Mouse (Mus musculus) thymus, adult 2 months (tissue): ENCODE measurements around the gene Actr5. TPM values are rescaled to one million over a fixed set of nuclear protein-coding genes. Genes with fewer than 3 reads are reported as not detected.

Experiments used
- DNase-seq: peaks from one replicate; pipeline ENCODE4 v3.0.0; 2021
- H3K27ac ChIP-seq: fragments of 200-500 bp; 2 replicates; pipeline ENCODE4 v1.5.1; 2012; ENCODE audit warnings: low read length, control low read depth; ENCODE audit not compliant: control insufficient read depth, insufficient read depth
- H3K27me3 ChIP-seq: fragments of 200-500 bp; 2 replicates; pipeline ENCODE4 v1.6.1; 2012; ENCODE audit warnings: mild to moderate bottlenecking, low read length, moderate library complexity, mixed read lengths; ENCODE audit not compliant: control insufficient read depth, insufficient read depth
- H3K36me3 ChIP-seq: fragments of 200-500 bp; 2 replicates; pipeline ENCODE4 v1.6.1; 2012; ENCODE audit warnings: mild to moderate bottlenecking, low read length, moderate library complexity; ENCODE audit not compliant: control insufficient read depth, insufficient read depth
- H3K4me1 ChIP-seq: fragments of 200-500 bp; replicated peaks from 2 replicates; pipeline ENCODE4 v1.6.1; 2012; ENCODE audit warnings: low read length; ENCODE audit not compliant: control insufficient read depth, insufficient read depth
- H3K4me3 ChIP-seq: fragments of 200-500 bp; 2 replicates; pipeline ENCODE4 v1.5.1; 2012; ENCODE audit warnings: mild to moderate bottlenecking, low read length, control low read depth, moderate library complexity; ENCODE audit not compliant: control insufficient read depth, insufficient read depth
- CTCF ChIP-seq: fragments of 200-500 bp; IDR thresholded peaks from 2 replicates; pipeline ENCODE4 v1.5.1; 2012; ENCODE audit warnings: mild to moderate bottlenecking, control low read depth, low read length, moderate library complexity, borderline replicate concordance; ENCODE audit not compliant: control insufficient read depth, poor library complexity, insufficient read depth; ENCODE audit errors: extremely low read depth
- POLR2A ChIP-seq: fragments of 200-500 bp; IDR thresholded peaks from 2 replicates; pipeline ENCODE4 v1.6.1; 2012; ENCODE audit warnings: mild to moderate bottlenecking, low read length, control low read depth, moderate library complexity; ENCODE audit not compliant: control insufficient read depth, poor library complexity, insufficient read depth; ENCODE audit errors: extremely low read depth
- WGBS: fragments of 180-500 bp; shearing (Covaris S2); methylation state at CpG from one replicate; pipeline ENCODE4 v1.1.7; 2018; 5-methylcytosine and 5-hydroxymethylcytosine counted together
- polyA plus RNA-seq: library from polyadenylated mRNA; depleted of rRNA; stranded (reverse); fragments of >200 nt; gene quantifications from 2 replicates; pipeline ENCODE4 v1.2.3, GENCODE M21; 2012

The Actr5 gene
- polyA plus RNA-seq, 1 experiment = 24.8 TPM

DNA sequence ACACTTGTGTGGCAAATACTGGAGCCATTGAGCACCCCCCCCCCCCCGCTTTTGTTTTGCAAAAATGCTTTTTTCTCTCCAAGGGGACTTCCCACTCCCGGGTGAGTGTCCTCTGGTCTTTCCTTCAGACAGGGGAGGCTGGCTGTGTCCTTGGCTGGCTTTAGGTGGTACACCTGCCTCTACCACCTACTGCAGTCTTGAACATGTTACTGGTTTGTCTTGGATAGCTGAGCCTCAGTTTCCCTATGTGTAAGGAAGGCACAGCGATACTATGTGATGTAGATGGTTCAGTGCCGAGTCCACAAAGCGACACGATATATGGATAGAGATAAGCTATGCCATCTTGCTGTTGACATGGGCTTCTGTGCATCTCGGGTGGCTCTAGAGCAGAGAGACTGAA lies 50.1 kb downstream of the Actr5 start:
- no peak for DNase-seq
- no peak for TF ChIP-seq POLR2A
- no peak for TF ChIP-seq CTCF
- Histone ChIP-seq H3K27me3 (no peaks in the 10 kb centered on the region), H3K4me1 (peaks cover 68% of the 10 kb centered on the region), H3K27ac (0 out of 2 replicates have a peak overlapping the region, but pooled peaks have one; percentile 12), H3K36me3 (no peaks in the 10 kb centered on the region), H3K4me3 (no peak overlapping the region)
- WGBS = 94% methylated on average over 7 of the region's 7 CpGs

- Histone ChIP-seq H3K36me3 (no peaks in the 10 kb centered on the region), H3K27ac (0 out of 2 replicates have a peak overlapping the region, but pooled peaks have one; percentile 12), H3K4me3 (no peak overlapping the region), H3K4me1 (peaks cover 69% of the 10 kb centered on the region), H3K27me3 (no peaks in the 10 kb centered on the region)
- 89% methylated on average over 6 of the region's 6 CpGs for WGBS
- no peak for TF ChIP-seq POLR2A
- no peak for TF ChIP-seq CTCF
- no peak for DNase-seq
These were observed 50.5 kb downstream of the Actr5 start for GRCm38 (mm10) chr2:158675161-158675560.

GRCm38 (mm10) chr2:158675907-158676533 lies 51.3 kb downstream of the Actr5 start:
- Histone ChIP-seq H3K4me1 (peaks cover 66% of the 10 kb centered on the region), H3K36me3 (no peaks in the 10 kb centered on the region), H3K27me3 (no peaks in the 10 kb centered on the region), H3K27ac (no peak overlapping the region), H3K4me3 (no peak overlapping the region)
- no peak for DNase-seq
- 93% methylated on average over 12 of the region's 12 CpGs for WGBS
- TF ChIP-seq CTCF (no peak), POLR2A (no peak)

DNA sequence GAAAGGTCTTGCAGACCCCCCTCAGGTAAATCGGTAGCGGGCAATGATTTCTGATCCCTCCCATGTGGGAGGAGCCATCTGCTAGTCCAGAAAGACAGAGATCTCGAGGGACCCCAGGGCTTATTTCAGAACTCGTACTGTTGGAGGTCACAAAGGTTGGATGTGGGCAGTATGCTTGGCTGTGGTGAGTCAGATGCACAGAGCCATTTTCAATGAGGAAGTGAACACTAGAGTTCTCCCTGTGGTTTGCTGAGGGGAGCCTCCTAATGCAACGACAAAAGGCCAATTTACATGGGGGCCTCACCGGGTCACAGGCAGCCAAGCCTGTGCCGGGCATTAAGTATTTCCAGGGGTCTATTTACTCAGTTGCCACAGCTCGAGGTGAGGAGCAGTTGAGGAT lies 53.3 kb downstream of the Actr5 start:
- TF ChIP-seq POLR2A (no peak), CTCF (no peak)
- no peaks in the 10 kb centered on the region for H3K36me3 ChIP-seq
- no peak for DNase-seq
- no peaks in the 10 kb centered on the region for H3K27me3 ChIP-seq
- peaks cover 70% of the 10 kb centered on the region for H3K4me1 ChIP-seq
- WGBS = 35% methylated on average over 8 of the region's 8 CpGs
- no peak overlapping the region for H3K27ac ChIP-seq
- no peak overlapping the region for H3K4me3 ChIP-seq

- Histone ChIP-seq H3K27me3 (no peaks in the 10 kb centered on the region), H3K36me3 (no peaks in the 10 kb centered on the region), H3K27ac (no peak overlapping the region), H3K4me3 (no peak overlapping the region), H3K4me1 (peaks cover 64% of the 10 kb centered on the region)
- whole genome bisulfite sequencing = 95% methylated on average over 7 of the region's 7 CpGs
- no peak for DNase-seq
- no peak for TF ChIP-seq CTCF
- TF ChIP-seq POLR2A = no peak
These were observed 54.4 kb downstream of the Actr5 start for GRCm38 (mm10) chr2:158679091-158679490.

- H3K4me1 ChIP-seq = peaks cover 53% of the 10 kb centered on the region
- no peaks in the 10 kb centered on the region for H3K36me3 ChIP-seq
- WGBS = 95% methylated on average over 10 of the region's 10 CpGs
- no peaks in the 10 kb centered on the region for H3K27me3 ChIP-seq
- no peak for TF ChIP-seq POLR2A
- no peak for TF ChIP-seq CTCF
- no peak for DNase-seq
- no peak overlapping the region for H3K27ac ChIP-seq
- H3K4me3 ChIP-seq = no peak overlapping the region
These were observed 55.7 kb downstream of the Actr5 start for GRCm38 (mm10) chr2:158680357-158680889.
